Mouse (Mus musculus) heart, embryonic 10.5 days (tissue): ENCODE measurements at regions not wholly inside any gene's neighbourhood (a gene's known extent, or its start where the extent isn't known, plus 50 kb on each side); places are given as distances from the start of the nearest gene placed in this dataset.

Experiments
- DNase-seq: peaks from one replicate; pipeline ENCODE4 v3.0.0-alpha.2; 2017; ENCODE audit warnings: low spot score
- H3K27ac ChIP-seq: fragments of 300-500 bp; sonication (generic); 2 replicates; pipeline ENCODE4 v1.5.1; 2016; ENCODE audit warnings: mild to moderate bottlenecking
- H3K27me3 ChIP-seq: fragments of 300-500 bp; sonication (generic); 2 replicates; pipeline ENCODE4 v1.6.1; 2016; ENCODE audit warnings: mild to moderate bottlenecking; ENCODE audit not compliant: poor library complexity, insufficient read depth, severe bottlenecking
- H3K36me3 ChIP-seq: fragments of 300-500 bp; sonication (generic); 2 replicates; pipeline ENCODE4 v1.6.1; 2016; ENCODE audit warnings: mild to moderate bottlenecking, moderate library complexity
- H3K4me1 ChIP-seq: fragments of 300-500 bp; sonication (generic); 2 replicates; pipeline ENCODE4 v1.6.1; 2016; ENCODE audit warnings: mild to moderate bottlenecking
- H3K4me3 ChIP-seq: fragments of 300-500 bp; sonication (generic); 2 replicates; pipeline ENCODE4 v1.5.1; 2016; ENCODE audit warnings: mild to moderate bottlenecking, moderate library complexity
- H3K9me3 ChIP-seq: fragments of 300-500 bp; sonication (generic); 2 replicates; pipeline ENCODE4 v1.6.1; 2016; ENCODE audit warnings: mild to moderate bottlenecking, moderate library complexity
- WGBS: fragments of 180-500 bp; shearing (Covaris S2); methylation state at CpG from one replicate; pipeline ENCODE4 v1.1.7; 2016; 5-methylcytosine and 5-hydroxymethylcytosine counted together

- no peaks in the 10 kb centered on the region for H3K4me1 ChIP-seq
- no peak for DNase-seq
- no peaks in the 10 kb centered on the region for H3K36me3 ChIP-seq
- H3K27ac ChIP-seq = no peak overlapping the region
- no peak overlapping the region for H3K4me3 ChIP-seq
- no peaks in the 10 kb centered on the region for H3K27me3 ChIP-seq
- H3K9me3 ChIP-seq = no peaks in the 10 kb centered on the region
- 91% methylated on average over 3 of the region's 3 CpGs for WGBS
Measured at GRCm38 (mm10) chr9:23000200-23000599, 222.7 kb upstream of the Bmper start.

GRCm38 (mm10) chr9:23003195-23004061, 219.4 kb upstream of the Bmper start:
- DNase-seq = no peak
- no peak overlapping the region for H3K4me3 ChIP-seq
- no peak overlapping the region for H3K27ac ChIP-seq
- 82% methylated on average over 14 of the region's 14 CpGs for WGBS
- no peaks in the 10 kb centered on the region for H3K36me3 ChIP-seq
- H3K4me1 ChIP-seq = no peaks in the 10 kb centered on the region
- no peaks in the 10 kb centered on the region for H3K9me3 ChIP-seq
- H3K27me3 ChIP-seq = no peaks in the 10 kb centered on the region

- Histone ChIP-seq H3K4me3 (no peak overlapping the region), H3K27ac (no peak overlapping the region), H3K27me3 (0 out of 2 replicates have a peak, but pooled peaks cover 3% of the 10 kb centered on the region), H3K9me3 (no peaks in the 10 kb centered on the region), H3K36me3 (no peaks in the 10 kb centered on the region), H3K4me1 (peaks cover 8% of the 10 kb centered on the region)
- 84% methylated on average over 7 of the region's 7 CpGs for WGBS
- no peak for DNase-seq
Measured at GRCm38 (mm10) chr9:23005005-23005404, 217.9 kb upstream of the Bmper start.

GRCm38 (mm10) chr9:23009462-23010183, 213.3 kb upstream of the Bmper start:
- Histone ChIP-seq H3K27me3 (0 out of 2 replicates have a peak, but pooled peaks cover 14% of the 10 kb centered on the region), H3K36me3 (no peaks in the 10 kb centered on the region), H3K4me3 (peak overlapping the region; percentile 50), H3K27ac (peak overlapping the region; percentile 59), H3K4me1 (peaks cover 14% of the 10 kb centered on the region), H3K9me3 (no peaks in the 10 kb centered on the region)
- DNase-seq = peak; percentile 80
- 5% methylated on average over 24 of the region's 24 CpGs for WGBS

GRCm38 (mm10) chr9:23011316-23011959, 211.4 kb upstream of the Bmper start:
- H3K36me3 ChIP-seq = no peaks in the 10 kb centered on the region
- no peak overlapping the region for H3K4me3 ChIP-seq
- no peak overlapping the region for H3K27ac ChIP-seq
- WGBS = 40% methylated on average over 7 of the region's 7 CpGs
- peaks cover 3% of the 10 kb centered on the region for H3K9me3 ChIP-seq
- no peak for DNase-seq
- 0 out of 2 replicates have a peak, but pooled peaks cover 14% of the 10 kb centered on the region for H3K27me3 ChIP-seq
- H3K4me1 ChIP-seq = peaks cover 14% of the 10 kb centered on the region

- DNase-seq = no peak
- peaks cover 14% of the 10 kb centered on the region for H3K4me1 ChIP-seq
- H3K27me3 ChIP-seq = 0 out of 2 replicates have a peak, but pooled peaks cover 14% of the 10 kb centered on the region
- H3K9me3 ChIP-seq = peaks cover 6% of the 10 kb centered on the region
- no peaks in the 10 kb centered on the region for H3K36me3 ChIP-seq
- H3K27ac ChIP-seq = no peak overlapping the region
- no peak overlapping the region for H3K4me3 ChIP-seq
- WGBS = 28% methylated on average over 5 of the region's 5 CpGs
Measured at GRCm38 (mm10) chr9:23012130-23012529, 210.7 kb upstream of the Bmper start.

GRCm38 (mm10) chr9:23016733-23017132, 206.1 kb upstream of the Bmper start:
- H3K36me3 ChIP-seq = no peaks in the 10 kb centered on the region
- H3K27me3 ChIP-seq = no peaks in the 10 kb centered on the region
- H3K4me3 ChIP-seq = no peak overlapping the region
- 0 out of 2 replicates have a peak, but pooled peaks cover 4% of the 10 kb centered on the region for H3K4me1 ChIP-seq
- no peak overlapping the region for H3K27ac ChIP-seq
- peaks cover 6% of the 10 kb centered on the region for H3K9me3 ChIP-seq
- no peak for DNase-seq
- WGBS = 92% methylated on average over 1 of the region's 1 CpGs

GRCm38 (mm10) chr9:23024061-23024460, 198.8 kb upstream of the Bmper start:
- H3K27ac ChIP-seq = no peak overlapping the region
- WGBS = 82% methylated on average over 5 of the region's 5 CpGs
- DNase-seq = no peak

GRCm38 (mm10) chr9:23025247-23025646, 197.6 kb upstream of the Bmper start:
- no peaks in the 10 kb centered on the region for H3K36me3 ChIP-seq
- no peak overlapping the region for H3K4me3 ChIP-seq
- no peak overlapping the region for H3K27ac ChIP-seq
- no peak for DNase-seq
- peaks cover 23% of the 10 kb centered on the region for H3K4me1 ChIP-seq
- WGBS = 86% methylated on average over 8 of the region's 8 CpGs
- H3K9me3 ChIP-seq = no peaks in the 10 kb centered on the region
- H3K27me3 ChIP-seq = no peaks in the 10 kb centered on the region

More at GRCm38 (mm10) chr9:23024061-23024460, 198.8 kb upstream of the Bmper start:
- Histone ChIP-seq H3K36me3 (no peaks in the 10 kb centered on the region), H3K4me3 (no peak overlapping the region), H3K27me3 (no peaks in the 10 kb centered on the region), H3K9me3 (no peaks in the 10 kb centered on the region), H3K4me1 (peaks cover 14% of the 10 kb centered on the region)

GRCm38 (mm10) chr9:23027377-23028313, 195.2 kb upstream of the Bmper start:
- Histone ChIP-seq H3K27ac (peak overlapping the region; percentile 52; the same call in 1 of the 2 replicates), H3K9me3 (no peaks in the 10 kb centered on the region), H3K27me3 (no peaks in the 10 kb centered on the region), H3K4me3 (no peak overlapping the region), H3K4me1 (peaks cover 36% of the 10 kb centered on the region), H3K36me3 (no peaks in the 10 kb centered on the region)
- DNase-seq = no peak
- 69% methylated on average over 9 of the region's 9 CpGs for WGBS

- Histone ChIP-seq H3K9me3 (no peaks in the 10 kb centered on the region), H3K4me3 (no peak overlapping the region), H3K27ac (peak overlapping the region; percentile 53; the same call in 1 of the 2 replicates), H3K27me3 (no peaks in the 10 kb centered on the region; the same call in 1 of the 2 replicates), H3K36me3 (no peaks in the 10 kb centered on the region), H3K4me1 (peaks cover 36% of the 10 kb centered on the region)
- WGBS = 71% methylated on average over 4 of the region's 4 CpGs
- no peak for DNase-seq
Measured at GRCm38 (mm10) chr9:23029421-23029820, 193.5 kb upstream of the Bmper start.

- no peak for DNase-seq
- H3K9me3 ChIP-seq = no peaks in the 10 kb centered on the region
- no peaks in the 10 kb centered on the region for H3K36me3 ChIP-seq
- 61% methylated on average over 11 of the region's 11 CpGs for WGBS
- H3K4me3 ChIP-seq = no peak overlapping the region
- peaks cover 39% of the 10 kb centered on the region for H3K4me1 ChIP-seq
- H3K27me3 ChIP-seq = peaks cover under 1% of the 10 kb centered on the region; the same call in 1 of the 2 replicates
- H3K27ac ChIP-seq = peak overlapping the region; percentile 23; the same call in 1 of the 2 replicates
Measured at GRCm38 (mm10) chr9:23030138-23030537, 192.7 kb upstream of the Bmper start.
